Mouse (Mus musculus) spleen, adult 12 weeks (tissue): ENCODE measurements at regions not wholly inside any gene's neighbourhood (a gene's known extent, or its start where the extent isn't known, plus 50 kb on each side); places are given as distances from the start of the nearest gene placed in this dataset.

Experiments
- DNase-seq: peaks from one replicate; pipeline ENCODE4 v3.0.0; 2022; ENCODE audit warnings: low spot score

DNA sequence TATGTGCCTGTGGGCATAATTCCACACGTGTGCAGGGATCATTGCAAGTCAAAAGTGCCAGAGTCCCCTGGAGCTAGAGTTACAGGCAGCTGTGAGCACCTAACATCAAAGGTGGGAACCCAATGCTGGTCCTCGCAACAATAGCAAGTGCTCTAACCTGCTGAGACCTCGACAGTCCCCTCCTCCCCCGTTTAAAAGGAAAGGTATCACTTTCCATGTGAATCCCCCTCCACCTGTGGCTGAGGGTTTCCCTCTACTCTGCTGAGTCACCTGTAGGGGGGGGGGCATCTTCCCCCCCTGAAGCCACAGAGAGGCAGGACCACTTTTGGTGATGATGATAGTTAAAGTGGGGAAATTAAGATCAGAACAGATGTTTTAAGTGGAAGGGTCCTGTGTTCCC lies 133.4 kb upstream of the Foxn2 start:
- DNase-seq = no peak

DNA sequence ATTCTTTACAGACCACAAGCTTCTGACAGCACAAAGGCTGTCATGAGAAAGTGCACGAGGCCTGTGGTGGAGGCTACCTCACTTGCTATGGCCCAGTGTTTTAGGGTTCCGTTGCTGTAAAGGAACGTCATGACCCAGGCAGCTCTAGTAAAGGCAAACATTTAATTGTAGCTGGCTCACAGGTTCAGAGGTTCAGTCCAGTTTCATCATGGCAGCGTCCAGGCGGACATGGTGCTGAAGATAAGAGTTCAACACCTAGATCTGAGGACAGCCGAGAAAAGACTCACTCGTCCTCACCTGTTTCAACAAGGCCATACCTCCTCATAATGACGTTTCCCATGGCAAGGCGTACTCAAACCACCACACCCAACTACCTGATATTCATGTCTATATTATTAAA lies 132.7 kb upstream of the Foxn2 start:
- DNase-seq = no peak

DNA sequence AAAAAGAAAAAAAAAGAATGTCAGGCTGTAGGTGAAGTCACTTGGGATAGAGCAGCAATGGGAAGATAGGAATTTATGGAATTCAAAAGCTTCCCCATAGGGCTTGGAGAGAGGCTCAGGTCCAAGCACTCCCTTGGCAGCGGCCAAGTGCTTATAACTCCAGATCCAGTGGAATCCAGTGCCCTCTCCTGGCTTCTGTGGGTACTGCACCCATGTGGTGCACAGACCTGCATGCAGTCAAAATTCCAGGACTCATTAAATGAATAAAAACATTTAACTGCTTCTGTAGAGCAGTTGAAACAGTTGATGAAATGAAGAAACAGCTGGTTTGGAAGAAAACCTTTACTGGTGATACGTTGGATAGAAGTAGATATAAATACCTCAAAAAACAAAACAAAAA lies 127.6 kb upstream of the Foxn2 start:
- no peak for DNase-seq

DNA sequence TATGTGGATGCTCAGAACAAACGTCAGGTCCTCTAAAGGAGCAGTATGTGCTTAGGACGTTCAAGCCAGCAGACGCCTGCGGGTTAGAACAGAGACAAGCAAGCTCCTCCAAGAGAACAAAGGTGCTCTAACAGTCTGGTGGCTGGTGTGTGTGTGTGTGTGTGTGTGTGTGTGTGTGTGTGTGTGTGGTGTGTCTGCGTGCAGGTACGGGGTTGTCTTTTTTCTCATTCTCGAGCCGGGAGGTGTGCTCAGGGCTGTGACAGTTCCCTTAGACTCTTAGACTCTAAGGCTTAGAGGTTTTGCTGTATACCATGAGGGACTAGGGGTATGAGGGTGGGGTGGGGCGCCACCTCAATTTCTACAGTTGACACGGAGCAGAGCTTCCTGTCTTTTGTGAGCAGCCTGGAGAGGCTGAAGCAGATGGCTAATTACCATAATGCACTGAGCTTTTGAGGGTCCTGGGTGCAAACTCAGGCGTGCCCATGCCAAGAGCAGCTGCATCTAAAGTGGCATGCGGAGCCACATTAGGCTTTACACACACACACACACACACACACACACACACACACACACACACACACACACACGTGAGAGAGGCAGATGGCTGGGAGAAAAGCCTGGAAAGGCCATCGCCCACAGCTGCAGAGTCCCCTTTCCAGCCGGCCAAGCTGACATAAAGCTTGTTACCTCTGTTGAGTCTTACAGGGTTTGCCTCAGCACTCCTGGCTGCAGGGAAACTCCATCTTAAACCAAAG lies 124.1 kb upstream of the Foxn2 start:
- DNase-seq = no peak

DNA sequence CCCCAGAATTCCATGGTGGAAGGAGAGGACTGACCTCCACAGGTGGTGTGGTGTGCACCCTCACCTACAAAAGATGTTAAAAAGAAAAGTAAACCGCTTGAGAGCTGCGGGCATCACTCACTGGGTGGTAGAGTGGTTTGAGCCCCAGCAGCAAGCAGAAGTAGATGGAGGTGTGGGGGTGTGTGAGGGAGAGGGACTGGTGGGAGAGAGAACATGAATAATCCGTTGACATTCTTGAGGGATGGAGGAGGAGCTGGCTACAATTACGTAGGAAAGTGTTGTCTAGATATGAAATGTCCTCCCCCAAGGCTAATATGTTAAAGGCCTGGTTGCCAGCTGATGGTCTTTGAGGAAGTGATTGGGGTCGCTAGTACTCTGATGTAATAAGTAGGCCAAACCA lies 123.2 kb upstream of the Foxn2 start:
- DNase-seq = no peak

DNA sequence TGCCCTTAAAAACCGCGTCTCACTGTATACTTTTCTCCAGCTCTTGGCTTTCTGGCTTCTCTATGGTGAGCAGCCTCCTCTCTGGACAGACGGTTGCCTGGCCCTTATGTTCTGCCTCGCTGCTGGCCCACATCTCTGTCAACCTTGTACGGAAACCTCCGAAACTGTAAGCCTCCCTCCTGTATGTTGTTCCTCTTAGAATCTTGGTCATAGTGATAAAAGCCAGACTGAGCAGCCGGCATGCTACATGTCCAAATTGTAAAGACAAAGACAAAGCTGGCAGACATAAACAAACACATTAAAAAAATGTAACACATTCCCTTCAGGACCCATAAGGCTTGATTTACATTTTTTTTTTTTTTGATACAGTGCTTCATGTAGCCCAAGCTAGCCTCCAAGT lies 122.7 kb upstream of the Foxn2 start:
- DNase-seq = no peak

DNA sequence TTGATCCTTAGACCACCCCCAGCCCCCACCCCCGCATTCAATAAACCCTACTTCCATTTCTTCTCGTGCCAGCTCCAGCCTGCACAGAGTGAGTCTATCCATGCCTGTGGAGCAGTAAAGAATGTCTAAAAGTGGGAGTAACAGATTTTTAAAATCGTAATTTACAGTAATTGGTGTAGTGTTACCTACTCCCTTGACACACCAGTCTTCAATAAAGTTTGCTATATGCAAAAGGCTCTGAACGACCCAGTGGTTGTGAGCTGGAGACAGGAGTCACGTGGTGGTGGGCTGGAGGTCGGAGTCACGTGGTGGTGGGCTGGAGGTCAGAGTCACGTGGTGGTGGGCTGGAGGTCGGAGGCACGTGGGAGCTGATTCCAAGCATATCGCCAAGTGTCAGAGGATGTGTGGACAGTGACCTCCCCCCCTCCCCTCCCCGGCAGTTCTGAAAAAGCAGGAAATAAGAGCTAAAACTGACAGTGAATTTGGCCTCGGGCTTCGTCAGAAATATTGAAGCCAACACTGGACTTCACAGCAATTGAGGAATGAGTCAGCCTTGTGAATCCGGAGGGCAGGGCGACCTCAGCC lies 122.2 kb upstream of the Foxn2 start:
- no peak for DNase-seq

DNA sequence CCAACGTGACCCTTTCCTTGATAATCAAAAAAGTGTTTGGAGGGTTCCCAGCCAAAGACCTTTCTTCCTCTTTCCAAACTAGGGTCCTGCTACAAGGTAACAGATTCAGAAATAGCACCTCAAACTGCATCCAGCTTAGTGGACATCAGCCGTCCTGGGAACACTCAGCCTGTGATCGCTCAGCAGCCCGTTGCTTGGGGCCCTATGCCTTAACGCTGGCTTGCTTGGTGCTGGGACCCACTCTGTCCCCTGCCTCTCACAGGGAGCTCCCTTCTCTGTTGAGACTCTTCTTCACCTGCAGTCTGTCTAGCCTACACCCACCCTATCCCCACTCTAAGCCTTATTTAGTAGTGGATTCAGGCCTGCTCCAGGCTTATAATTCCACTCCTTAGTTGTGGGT lies 121.6 kb upstream of the Foxn2 start:
- DNase-seq = no peak

DNA sequence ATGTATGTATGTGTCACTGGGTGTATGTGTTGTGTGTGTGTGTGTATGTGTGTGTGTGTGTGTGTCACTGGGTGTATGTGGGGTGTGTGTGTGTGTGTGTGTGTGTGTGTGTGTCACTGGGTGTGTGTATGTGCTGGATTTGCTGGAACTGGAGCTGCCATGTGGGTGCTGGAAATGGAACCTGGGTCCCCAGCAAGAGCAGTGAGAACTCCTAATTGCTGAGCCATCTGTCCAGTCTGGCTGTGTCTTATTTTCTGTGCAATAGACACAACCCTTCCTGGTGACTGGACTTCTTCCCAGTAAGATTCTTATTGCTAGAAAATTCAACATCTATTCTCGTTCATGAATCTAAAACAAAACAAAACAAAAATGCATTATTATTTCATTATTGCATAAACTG lies 119.8 kb upstream of the Foxn2 start:
- DNase-seq = no peak

DNA sequence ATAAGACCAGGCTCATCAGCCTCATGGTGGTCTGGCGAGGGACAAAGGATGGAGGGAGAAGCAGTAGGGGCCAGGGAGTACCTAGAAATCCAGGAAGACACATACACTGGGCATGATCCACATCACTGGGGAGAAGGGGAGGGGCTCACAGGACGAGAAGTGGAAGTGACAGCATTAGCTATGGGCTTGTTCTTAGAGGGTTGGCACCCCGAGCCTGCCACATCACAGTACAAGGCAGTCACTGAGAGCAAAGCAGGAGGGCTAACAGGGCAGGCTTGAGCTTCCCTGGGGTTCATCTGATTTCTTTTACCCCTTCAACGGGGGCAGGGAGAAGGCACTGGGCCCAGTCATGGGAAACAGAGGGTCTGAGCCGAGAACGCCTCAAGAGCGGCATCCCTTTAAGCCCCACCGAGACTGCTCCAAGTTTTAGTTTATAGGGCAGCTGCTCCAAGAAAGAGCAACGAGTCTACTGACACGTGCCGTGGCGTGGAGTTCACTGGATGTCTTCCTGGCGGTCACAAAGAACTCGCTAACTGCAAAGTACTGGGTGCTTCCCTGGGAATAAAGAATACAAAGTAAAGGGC lies 115.1 kb upstream of the Foxn2 start:
- DNase-seq = no peak

DNA sequence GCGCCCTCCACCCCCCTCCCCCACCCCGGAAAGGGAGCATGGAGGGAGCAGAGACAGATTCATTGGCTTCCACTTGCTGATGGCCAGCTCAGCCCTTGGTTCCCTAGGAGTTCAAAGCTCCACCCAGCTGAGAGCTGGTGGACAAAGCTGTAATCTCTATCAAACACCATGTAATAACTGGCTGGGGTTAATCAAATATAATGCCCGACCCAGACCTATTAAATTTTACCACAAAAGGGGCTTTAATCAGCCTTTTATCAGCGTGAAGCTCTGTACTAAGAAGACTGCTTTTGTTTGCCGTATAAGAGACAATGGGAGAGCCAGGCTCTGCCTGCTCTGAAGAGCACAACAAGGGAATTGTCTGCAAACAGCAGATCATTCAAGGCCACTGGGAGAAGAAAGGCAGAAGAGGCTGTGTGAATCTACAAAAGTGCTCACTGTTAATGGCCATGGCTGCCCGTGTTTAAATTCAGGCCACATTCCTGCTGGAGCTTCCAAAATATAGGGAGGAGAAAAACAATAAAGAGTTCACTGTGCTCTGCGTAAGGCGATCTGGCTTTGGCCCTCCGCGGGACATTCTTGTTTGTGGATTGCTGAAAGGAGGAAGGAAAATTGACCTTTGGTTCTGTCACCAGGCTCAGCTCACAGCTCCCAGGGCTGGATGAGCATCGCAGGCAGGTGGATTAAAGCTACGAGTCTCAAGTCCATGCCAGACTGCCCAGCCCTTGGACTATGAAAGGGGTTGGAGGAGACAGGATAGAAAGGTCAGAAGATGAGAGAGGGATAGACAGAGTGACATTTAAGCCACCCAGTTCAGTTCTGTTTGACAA lies 114.4 kb upstream of the Foxn2 start:
- DNase-seq = no peak

DNA sequence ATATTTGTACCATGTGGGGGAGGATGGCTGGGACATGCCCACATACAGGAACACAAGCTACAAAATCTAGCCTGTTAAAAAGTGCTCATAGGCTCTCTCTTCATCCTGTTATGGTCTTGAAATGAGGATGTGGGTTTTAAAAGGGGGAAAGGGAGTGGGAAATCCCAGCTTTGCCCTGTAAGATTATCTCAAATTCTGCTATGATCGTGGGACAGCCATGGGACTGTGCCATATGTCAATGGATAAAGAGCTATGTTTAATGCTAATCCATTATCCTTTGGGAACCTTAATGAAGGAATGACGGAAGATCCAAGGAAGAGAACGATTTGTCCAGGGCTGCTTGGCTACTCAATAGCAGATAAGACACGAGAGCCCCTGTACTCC lies 113.8 kb upstream of the Foxn2 start:
- DNase-seq = no peak

DNA sequence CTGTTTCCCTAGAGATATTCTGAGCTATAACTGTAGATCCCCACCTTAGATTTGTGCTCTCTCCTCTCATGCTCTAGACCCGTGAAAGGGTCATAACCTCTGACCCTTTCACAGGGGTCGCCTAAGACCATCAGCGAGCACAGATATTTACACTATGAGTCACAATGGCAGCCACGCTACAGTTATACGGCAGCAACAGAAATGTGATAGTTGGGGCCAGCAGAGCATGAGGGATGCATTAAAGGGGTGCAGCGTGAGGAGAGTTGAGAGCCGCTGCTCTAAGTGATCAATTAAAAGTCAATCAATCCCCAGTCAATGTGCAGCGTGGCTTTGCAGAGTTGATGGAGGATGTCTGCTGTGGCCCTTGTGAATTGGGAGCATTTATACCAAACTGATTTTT lies 112.7 kb upstream of the Foxn2 start:
- no peak for DNase-seq

DNA sequence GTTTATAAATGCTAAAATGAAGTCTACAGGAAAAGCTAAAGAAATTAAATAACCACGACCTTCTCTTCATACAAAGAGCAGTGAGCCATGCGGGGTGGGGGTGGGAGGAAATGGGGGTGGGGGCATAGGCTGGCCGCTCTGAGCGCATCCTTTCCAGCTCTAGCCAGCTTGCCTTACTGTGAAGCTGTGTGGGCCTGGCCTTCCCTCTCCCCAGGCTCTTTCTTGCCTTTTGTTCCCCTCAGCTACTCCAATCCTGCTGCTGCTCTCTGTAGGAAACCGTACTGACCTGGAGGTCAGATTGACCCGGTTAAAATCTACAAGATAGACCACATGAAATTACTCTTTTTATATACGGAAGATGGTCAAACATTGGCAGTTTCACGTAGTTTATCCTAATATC lies 111.7 kb upstream of the Foxn2 start:
- DNase-seq = no peak

DNA sequence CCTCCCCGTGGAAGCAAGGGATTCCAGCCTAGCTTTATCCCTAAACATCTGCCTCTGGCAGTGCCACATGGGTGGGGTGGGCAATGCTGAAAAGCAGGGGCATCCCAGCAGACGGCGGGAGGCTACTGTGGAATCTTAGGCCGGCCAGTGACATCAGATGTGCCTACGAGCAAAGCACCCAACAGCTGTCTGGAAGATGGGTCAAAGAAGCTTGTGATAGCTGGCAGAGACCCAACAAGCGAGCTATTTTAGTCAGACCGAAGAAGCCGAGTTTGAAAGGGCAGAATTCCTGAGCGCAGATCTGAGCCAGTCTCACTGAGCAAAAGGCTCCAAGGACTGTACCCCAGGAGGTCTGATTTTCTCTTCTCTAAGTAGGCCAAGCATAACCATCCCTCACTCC lies 110.8 kb upstream of the Foxn2 start:
- no peak for DNase-seq

DNA sequence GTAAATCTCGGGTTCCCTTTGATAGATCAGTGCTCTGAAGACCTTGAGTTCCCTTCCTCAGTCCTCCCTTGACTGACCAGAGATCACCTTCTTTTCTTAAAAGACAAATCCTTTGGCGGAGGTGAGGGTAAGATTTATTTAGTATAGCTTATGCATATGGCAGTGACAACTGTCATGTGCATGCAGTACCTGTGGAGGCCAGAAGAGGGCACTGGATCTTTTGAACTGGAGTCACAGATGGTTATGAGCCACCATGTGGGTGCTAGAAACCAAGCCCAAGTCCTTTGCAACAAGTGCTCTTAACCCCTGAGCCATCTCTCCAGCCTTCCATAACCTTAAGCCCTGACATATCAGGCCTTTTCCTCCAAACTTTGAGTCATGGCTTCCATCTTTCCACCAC lies 110.4 kb upstream of the Foxn2 start:
- no peak for DNase-seq

DNA sequence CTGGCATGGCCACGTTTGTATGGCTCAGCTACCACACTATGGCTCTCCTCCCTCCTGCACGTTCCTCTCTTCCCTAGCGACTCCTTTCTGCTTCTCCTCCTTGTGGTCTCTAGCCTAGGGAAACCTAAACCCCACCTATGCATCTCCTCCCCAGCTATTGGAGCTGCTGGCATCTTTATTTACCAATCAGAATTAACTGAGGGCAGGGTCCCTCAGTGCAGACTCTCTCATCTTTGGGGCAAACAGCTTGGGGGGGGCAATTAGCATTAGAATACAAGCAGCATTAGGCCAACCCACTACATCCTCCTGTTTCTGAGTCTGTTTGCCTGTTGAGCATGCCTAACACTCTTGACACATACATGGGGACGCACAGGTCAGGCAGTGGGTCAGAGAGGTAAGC lies 106.7 kb upstream of the Foxn2 start:
- DNase-seq = no peak

DNA sequence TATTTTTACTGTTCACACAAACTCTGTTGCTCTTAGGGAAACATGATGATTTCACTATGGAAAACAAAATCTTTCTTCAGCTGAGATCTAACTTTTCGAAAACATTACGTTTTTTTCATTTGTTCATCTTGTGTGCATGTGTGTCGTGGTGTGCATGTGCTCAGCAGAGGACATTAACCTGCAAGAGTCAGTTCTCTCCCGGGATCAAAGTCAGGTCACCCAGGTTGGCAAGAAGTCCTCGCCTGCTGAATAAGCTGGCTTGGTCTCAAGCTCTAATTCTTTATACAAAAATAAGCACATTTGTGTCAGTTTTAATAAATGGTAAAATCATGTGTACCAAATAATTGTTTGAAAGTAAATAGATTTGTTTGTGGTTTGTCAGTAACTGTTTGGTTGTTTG lies 105.2 kb upstream of the Foxn2 start:
- DNase-seq = no peak

DNA sequence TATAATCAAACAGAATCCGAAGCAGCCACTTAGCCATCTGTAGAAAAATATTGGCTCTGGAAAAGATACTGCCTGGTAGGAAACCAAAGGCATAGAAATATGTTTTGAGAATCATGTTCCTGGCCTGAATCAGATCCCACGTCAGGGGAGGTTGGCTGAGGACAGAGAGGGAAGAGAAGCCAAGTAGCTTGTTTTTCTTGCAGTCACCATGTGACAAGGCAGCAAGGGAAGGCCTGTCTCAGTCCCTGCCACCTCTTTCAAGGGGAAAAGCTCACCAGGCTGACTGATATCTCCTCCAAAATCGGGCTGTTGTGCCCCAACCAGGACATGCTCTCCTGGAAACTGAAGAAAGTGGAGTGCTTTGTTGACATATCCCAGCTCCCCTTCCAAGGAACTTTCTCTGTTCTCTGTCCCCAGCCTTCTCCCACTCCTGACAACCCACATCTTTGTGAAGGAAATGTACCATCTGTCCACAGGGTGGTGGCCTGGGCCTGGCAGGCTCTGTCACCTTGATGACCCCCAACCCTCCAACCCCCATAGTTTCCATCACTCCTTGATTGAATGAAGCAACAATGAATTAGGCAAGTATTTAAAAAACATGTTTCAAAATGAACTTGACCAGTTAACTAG lies 104.3 kb upstream of the Foxn2 start:
- no peak for DNase-seq

DNA sequence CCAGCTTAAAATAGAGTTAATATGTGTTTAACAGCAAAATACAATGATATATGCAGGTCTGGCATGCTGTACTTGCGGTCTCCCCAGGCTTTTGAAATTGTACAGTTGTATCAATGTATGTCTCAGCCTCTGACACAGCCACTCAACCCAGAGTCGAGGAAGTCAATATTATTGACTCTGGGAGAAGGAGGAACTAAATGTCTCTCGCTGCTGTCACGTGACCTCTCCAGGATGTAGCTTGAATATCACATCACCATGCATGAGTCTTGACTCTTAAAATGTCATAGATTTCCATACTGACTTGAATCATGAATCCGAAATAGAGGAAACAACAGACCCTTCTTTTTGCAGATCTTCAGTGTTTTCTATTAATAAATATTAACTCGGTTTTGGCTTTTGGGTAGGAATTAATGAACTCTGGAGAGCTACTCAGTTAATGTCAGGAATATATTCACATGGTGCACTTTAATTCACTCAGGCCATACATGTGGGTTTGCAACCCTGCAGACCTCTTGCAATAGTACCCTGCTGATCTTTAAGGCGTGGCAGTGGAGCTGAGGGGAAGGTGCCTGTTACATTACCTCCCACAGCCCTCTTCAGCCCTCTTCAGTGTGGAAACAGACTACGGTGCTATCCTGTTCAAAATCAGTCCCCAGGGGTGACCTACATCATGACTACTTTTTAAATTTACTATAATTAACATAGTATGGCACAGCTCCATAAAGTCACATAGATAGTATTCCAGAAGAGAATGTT lies 102.7 kb upstream of the Foxn2 start:
- DNase-seq = no peak

DNA sequence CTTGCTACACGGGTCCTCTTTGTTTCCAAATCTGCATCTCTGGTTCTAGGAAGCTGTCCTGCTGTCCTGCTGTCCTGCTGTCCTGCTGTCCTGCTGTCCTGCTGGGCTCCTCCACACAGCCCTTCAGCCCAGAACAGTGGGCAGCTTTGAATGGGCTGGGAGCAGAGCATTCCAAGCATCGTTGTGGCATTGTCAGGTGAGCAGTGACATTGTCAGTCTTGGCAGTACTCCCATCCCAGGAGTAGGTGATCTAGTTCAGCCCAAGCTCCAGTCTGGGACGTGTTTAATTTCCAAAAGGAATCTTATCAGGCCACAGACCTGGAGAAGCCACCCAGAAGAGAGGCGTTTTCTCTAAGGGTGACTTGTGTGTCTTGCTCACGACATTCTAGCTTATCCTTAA lies 99.4 kb upstream of the Foxn2 start:
- no peak for DNase-seq

DNA sequence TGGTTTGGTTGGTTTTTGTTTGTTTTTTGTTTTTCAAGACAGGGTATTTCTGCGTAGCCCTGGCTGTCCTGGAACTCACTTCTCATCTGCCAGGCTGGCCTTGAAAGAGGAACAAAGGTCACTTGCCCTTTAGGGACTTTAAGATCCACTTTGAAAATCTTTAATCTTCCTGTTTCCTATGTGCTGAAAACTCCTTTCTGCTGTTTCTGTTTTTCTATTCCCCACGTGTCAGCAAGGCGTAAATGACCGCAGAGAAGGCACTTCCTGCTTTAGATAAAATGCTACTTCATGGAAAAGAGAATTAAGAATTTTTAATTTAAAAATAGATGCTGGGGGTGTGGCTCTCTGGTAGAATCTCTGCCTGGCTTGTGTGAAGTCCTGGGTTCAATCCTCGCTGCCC lies 98.9 kb upstream of the Foxn2 start:
- DNase-seq = no peak
